Mouse (Mus musculus): ENCODE results near the gene Uqcr10. TPM values are rescaled to one million over a fixed set of nuclear protein-coding genes. Genes with fewer than 3 reads are reported as not detected.
"Not testable (repeated sequence)": the region's sequence is repeated elsewhere in the genome, so short reads cannot be mapped to it uniquely, and the experiment has no call there.

Gene Uqcr10
- polyA plus RNA-seq, 1 experiment = 481 TPM

- WGBS = 70% methylated on average over 5 of the region's 5 CpGs
- no peak for TF ChIP-seq CTCF (IDR thresholded peaks at IDR 0.05; ENCODE audit: insufficient read depth, low read length)
- TF ChIP-seq POLR2A (IDR thresholded peaks at IDR 0.05; ENCODE audit: borderline replicate concordance, extremely low read depth, low read depth, low read length) = no peak
Measured at GRCm38 (mm10) chr11:4718548-4718947, 14.4 kb upstream of the Uqcr10 start.

GRCm38 (mm10) chr11:4716530-4717236 lies 12.5 kb upstream of the Uqcr10 start:
- no peaks in the 10 kb centered on the region for H3K4me1 ChIP-seq (ENCODE audit: control insufficient read depth, insufficient read depth, low read length)
- H3K4me3 ChIP-seq (replicated peaks; ENCODE audit: extremely low read depth, low read depth, low read length) = no peak overlapping the region
- no peak for DNase-seq
- WGBS = 91% methylated on average over 5 of the region's 5 CpGs
- TF ChIP-seq POLR2A (IDR thresholded peaks at IDR 0.05; ENCODE audit: borderline replicate concordance, extremely low read depth, low read depth, low read length) (no peak), CTCF (IDR thresholded peaks at IDR 0.05; ENCODE audit: insufficient read depth, low read length) (no peak)

More at GRCm38 (mm10) chr11:4718548-4718947, 14.4 kb upstream of the Uqcr10 start:
- H3K4me3 ChIP-seq (replicated peaks; ENCODE audit: extremely low read depth, low read depth, low read length) = no peak overlapping the region
- no peak for DNase-seq
- no peaks in the 10 kb centered on the region for H3K4me1 ChIP-seq (ENCODE audit: control insufficient read depth, insufficient read depth, low read length)

- DNase-seq = no peak
- Histone ChIP-seq H3K4me3 (replicated peaks; ENCODE audit: extremely low read depth, low read depth, low read length) (no peak overlapping the region), H3K4me1 (ENCODE audit: control insufficient read depth, insufficient read depth, low read length) (no peaks in the 10 kb centered on the region)
- TF ChIP-seq CTCF (IDR thresholded peaks at IDR 0.05; ENCODE audit: insufficient read depth, low read length) (no peak), POLR2A (IDR thresholded peaks at IDR 0.05; ENCODE audit: borderline replicate concordance, extremely low read depth, low read depth, low read length) (no peak)
- WGBS = 70% methylated on average over 4 of the region's 4 CpGs
Measured at GRCm38 (mm10) chr11:4715596-4715995, 11.5 kb upstream of the Uqcr10 start.

GRCm38 (mm10) chr11:4714727-4715126 lies 10.6 kb upstream of the Uqcr10 start:
- no peak for TF ChIP-seq CTCF (IDR thresholded peaks at IDR 0.05; ENCODE audit: insufficient read depth, low read length)
- no peak for TF ChIP-seq POLR2A (IDR thresholded peaks at IDR 0.05; ENCODE audit: borderline replicate concordance, extremely low read depth, low read depth, low read length)
- DNase-seq = no peak
- Histone ChIP-seq H3K4me1 (ENCODE audit: control insufficient read depth, insufficient read depth, low read length) (no peaks in the 10 kb centered on the region), H3K4me3 (replicated peaks; ENCODE audit: extremely low read depth, low read depth, low read length) (no peak overlapping the region)
- 66% methylated on average over 4 of the region's 4 CpGs for WGBS

- no peak for TF ChIP-seq CTCF (IDR thresholded peaks at IDR 0.05; ENCODE audit: insufficient read depth, low read length)
- no peak for TF ChIP-seq POLR2A (IDR thresholded peaks at IDR 0.05; ENCODE audit: borderline replicate concordance, extremely low read depth, low read depth, low read length)
Measured at GRCm38 (mm10) chr11:4712822-4713221, 8.7 kb upstream of the Uqcr10 start.

GRCm38 (mm10) chr11:4710188-4710587 lies 6.0 kb upstream of the Uqcr10 start:
- DNase-seq; H3K4me3 ChIP-seq (replicated peaks; ENCODE audit: extremely low read depth, low read depth, low read length); H3K4me1 ChIP-seq (ENCODE audit: control insufficient read depth, insufficient read depth, low read length): not testable (repeated sequence)
- 66% methylated on average over 4 of the region's 4 CpGs for WGBS

More at GRCm38 (mm10) chr11:4712822-4713221, 8.7 kb upstream of the Uqcr10 start:
- H3K4me1 ChIP-seq (ENCODE audit: control insufficient read depth, insufficient read depth, low read length) = no peaks in the 10 kb centered on the region
- DNase-seq = no peak
- no peak overlapping the region for H3K4me3 ChIP-seq (replicated peaks; ENCODE audit: extremely low read depth, low read depth, low read length)

DNA sequence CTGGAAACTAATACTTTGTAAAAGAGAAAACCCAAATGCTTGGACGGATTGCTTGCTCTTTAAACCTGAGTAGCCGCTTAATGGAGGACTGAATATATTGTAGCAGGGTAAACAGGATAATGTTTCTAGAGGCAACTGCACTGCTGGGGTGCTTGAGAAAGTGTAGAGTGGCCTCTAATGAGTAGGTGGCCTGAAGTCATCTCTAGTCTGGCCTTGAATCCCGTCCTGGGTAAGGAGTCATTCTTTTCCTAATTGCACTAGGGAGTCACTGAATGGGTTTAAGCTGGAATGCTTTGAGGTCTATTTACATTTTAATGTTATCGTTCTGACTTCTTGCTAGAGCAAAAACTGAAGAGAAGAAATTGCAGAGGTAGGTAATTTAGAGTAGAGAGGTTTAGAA lies 1.0 kb upstream of the Uqcr10 start:
- no peak for DNase-seq
- TF ChIP-seq POLR2A (IDR thresholded peaks at IDR 0.05; ENCODE audit: borderline replicate concordance, extremely low read depth, low read depth, low read length) = no peak
- TF ChIP-seq CTCF (IDR thresholded peaks at IDR 0.05; ENCODE audit: insufficient read depth, low read length) = no peak
- Histone ChIP-seq H3K4me1 (ENCODE audit: control insufficient read depth, insufficient read depth, low read length) (peaks cover 4% of the 10 kb centered on the region; the same call in 1 of the 2 replicates), H3K4me3 (replicated peaks; ENCODE audit: extremely low read depth, low read depth, low read length) (peak overlapping the region; percentile 99)
- WGBS = 5% methylated on average over 4 of the region's 4 CpGs

- TF ChIP-seq CTCF (IDR thresholded peaks at IDR 0.05; ENCODE audit: insufficient read depth, low read length) = no peak
- no peak for TF ChIP-seq POLR2A (IDR thresholded peaks at IDR 0.05; ENCODE audit: borderline replicate concordance, extremely low read depth, low read depth, low read length)
Measured at GRCm38 (mm10) chr11:4703688-4704071, 462 bp downstream of the Uqcr10 start.

GRCm38 (mm10) chr11:4700726-4701125 lies 3.4 kb downstream of the Uqcr10 start:
- Histone ChIP-seq H3K4me1 (ENCODE audit: control insufficient read depth, insufficient read depth, low read length) (peaks cover 7% of the 10 kb centered on the region; the same call in 1 of the 2 replicates), H3K4me3 (replicated peaks; ENCODE audit: extremely low read depth, low read depth, low read length) (no peak overlapping the region)
- no peak for DNase-seq
- TF ChIP-seq POLR2A (IDR thresholded peaks at IDR 0.05; ENCODE audit: borderline replicate concordance, extremely low read depth, low read depth, low read length) (no peak), CTCF (IDR thresholded peaks at IDR 0.05; ENCODE audit: insufficient read depth, low read length) (no peak)
- WGBS = 71% methylated on average over 8 of the region's 8 CpGs

More at GRCm38 (mm10) chr11:4703688-4704071, 462 bp downstream of the Uqcr10 start:
- peak overlapping the region; percentile 99 for H3K4me3 ChIP-seq (replicated peaks; ENCODE audit: extremely low read depth, low read depth, low read length)
- no peak for DNase-seq
- 3% methylated on average over 12 of the region's 12 CpGs for WGBS
- peaks cover 4% of the 10 kb centered on the region; the same call in 1 of the 2 replicates for H3K4me1 ChIP-seq (ENCODE audit: control insufficient read depth, insufficient read depth, low read length)
